Mouse (Mus musculus) liver, embryonic 14.5 days (tissue): ENCODE measurements around the gene Aqp2. TPM values are rescaled to one million over a fixed set of nuclear protein-coding genes. Genes with fewer than 3 reads are reported as not detected.

Experiments
- ATAC-seq: fragments of 200-750 bp; cut with Nextera tagmentation; 2 replicates; pipeline ENCODE4 v1.8.0; 2017; ENCODE audit warnings: moderate number of reproducible peaks, mild to moderate bottlenecking, moderate library complexity; ENCODE audit not compliant: insufficient read depth
- DNase-seq, 3 experiments: peaks; one replicate each; pipeline ENCODE4 v3.0.0-alpha.2; 2012 to 2013; ENCODE audit warnings: low read depth in 3 of 3, low spot score in 3 of 3
- H3K27ac ChIP-seq: fragments of 300-500 bp; sonication (generic); 2 replicates; pipeline ENCODE4 v1.5.1; 2014; ENCODE audit warnings: moderate library complexity, mild to moderate bottlenecking, control low read depth, inconsistent platforms
- H3K27me3 ChIP-seq: fragments of 300-500 bp; sonication (generic); 2 replicates; pipeline ENCODE4 v1.6.1; 2014; ENCODE audit warnings: mild to moderate bottlenecking, low read length, moderate library complexity; ENCODE audit not compliant: control insufficient read depth, insufficient read depth
- H3K36me3 ChIP-seq: fragments of 300-500 bp; sonication (generic); replicated peaks from 2 replicates; pipeline ENCODE4 v1.6.1; 2014; ENCODE audit warnings: low read depth; ENCODE audit not compliant: control insufficient read depth, insufficient read depth
- H3K4me1 ChIP-seq, 2 experiments: fragments of 200-500 bp in 1 of 2; fragments of 300-500 bp in 1 of 2; sonication (generic) in 1 of 2; replicated peaks; 2 replicates each; pipeline ENCODE4 v1.6.1; 2012 to 2014; ENCODE audit warnings: antibody characterized with exemption in 1 of 2, inconsistent platforms in 1 of 2, low read length in 1 of 2; ENCODE audit not compliant: control insufficient read depth in 2 of 2, insufficient read depth in 2 of 2
- H3K4me2 ChIP-seq: fragments of 300-500 bp; sonication (generic); 2 replicates; pipeline ENCODE4 v1.6.1; 2014; ENCODE audit warnings: low read depth, mild to moderate bottlenecking, control low read depth, moderate library complexity
- H3K4me3 ChIP-seq, 2 experiments: fragments of 200-500 bp in 1 of 2; fragments of 300-500 bp in 1 of 2; sonication (generic) in 1 of 2; 2 replicates each; pipeline ENCODE4 v1.5.1; 2012 to 2014; ENCODE audit warnings: low read depth in 2 of 2, low read length in 2 of 2, mild to moderate bottlenecking in 2 of 2, control low read depth in 1 of 2, inconsistent platforms in 1 of 2, moderate library complexity in 1 of 2; ENCODE audit not compliant: insufficient read depth in 1 of 2
- H3K9ac ChIP-seq: fragments of 300-500 bp; sonication (generic); replicated peaks from 2 replicates; pipeline ENCODE4 v1.6.1; 2014; ENCODE audit warnings: mild to moderate bottlenecking, control low read depth, moderate library complexity
- H3K9me3 ChIP-seq: fragments of 300-500 bp; sonication (generic); 2 replicates; pipeline ENCODE4 v1.6.1; 2016; ENCODE audit warnings: low read length, mixed read lengths; ENCODE audit not compliant: control insufficient read depth
- CTCF ChIP-seq: IDR thresholded peaks from 2 replicates; pipeline ENCODE4 v1.5.1; 2016; ENCODE audit warnings: antibody characterized with exemption, low read depth, control low read depth
- EP300 ChIP-seq: IDR thresholded peaks from 2 replicates; pipeline ENCODE4 v1.6.1; 2016; ENCODE audit warnings: antibody characterized with exemption, low read depth
- WGBS: fragments of 180-500 bp; shearing (Covaris S2); extraction: QIAGEN DNeasy Blood & Tissue Kit; methylation state at CpG from one replicate; pipeline ENCODE4 v1.1.7; 2014; ENCODE audit not compliant: insufficient replicate concordance; 5-methylcytosine and 5-hydroxymethylcytosine counted together
- polyA plus RNA-seq, 2 experiments: library from polyadenylated mRNA; depleted of rRNA in 1 of 2; stranded (reverse) in 1 of 2; unstranded in 1 of 2; fragments of >200 nt; fragmentation: Nextera tagmentation in 1 of 2; extraction: Ambion mirVana in 1 of 2; gene quantifications; 2 replicates each; pipeline versions ENCODE4 v1.2.1 to v1.2.3; 2012 to 2014

Gene Aqp2
- polyA plus RNA-seq, 2 experiments = not detected

DNA sequence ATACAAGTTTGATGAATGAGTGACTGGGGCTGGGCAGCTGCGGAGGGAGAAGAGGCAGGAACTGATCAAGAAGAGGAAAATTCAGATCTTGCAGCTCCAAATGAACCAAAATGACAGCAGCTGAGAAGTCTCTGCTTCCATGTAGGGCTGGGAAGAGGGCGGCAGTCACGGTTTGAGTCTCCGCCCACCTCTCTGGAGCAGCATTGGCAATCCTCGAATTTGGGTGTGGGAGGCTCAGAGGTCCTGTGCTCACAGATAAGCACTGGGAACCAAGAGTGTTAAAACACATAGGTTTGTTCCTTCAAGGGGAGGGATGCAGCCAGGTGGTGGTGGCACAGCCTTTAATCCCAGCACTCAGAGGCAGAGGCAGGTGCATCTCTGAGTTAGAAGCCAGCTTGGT is 27.7 kb downstream of the Aqp2 start:
- WGBS = 14% methylated on average over 5 of the region's 5 CpGs
- H3K9me3 ChIP-seq = no peaks in the 10 kb centered on the region
- H3K27me3 ChIP-seq = peaks cover 2% of the 10 kb centered on the region
- H3K27ac ChIP-seq = no peak overlapping the region
- peaks cover 4 to 14% of the 10 kb centered on the region in 2 experiments for H3K4me1 ChIP-seq
- DNase-seq (peak; percentile 29 to 45 (median 35)), ATAC-seq (peak; percentile 61; the same call in 1 of the 2 replicates)
- no peak for TF ChIP-seq EP300
- H3K9ac ChIP-seq = no peak overlapping the region
- H3K36me3 ChIP-seq = no peaks in the 10 kb centered on the region
- H3K4me2 ChIP-seq = no peak overlapping the region
- H3K4me3 ChIP-seq = no peak overlapping the region

DNA sequence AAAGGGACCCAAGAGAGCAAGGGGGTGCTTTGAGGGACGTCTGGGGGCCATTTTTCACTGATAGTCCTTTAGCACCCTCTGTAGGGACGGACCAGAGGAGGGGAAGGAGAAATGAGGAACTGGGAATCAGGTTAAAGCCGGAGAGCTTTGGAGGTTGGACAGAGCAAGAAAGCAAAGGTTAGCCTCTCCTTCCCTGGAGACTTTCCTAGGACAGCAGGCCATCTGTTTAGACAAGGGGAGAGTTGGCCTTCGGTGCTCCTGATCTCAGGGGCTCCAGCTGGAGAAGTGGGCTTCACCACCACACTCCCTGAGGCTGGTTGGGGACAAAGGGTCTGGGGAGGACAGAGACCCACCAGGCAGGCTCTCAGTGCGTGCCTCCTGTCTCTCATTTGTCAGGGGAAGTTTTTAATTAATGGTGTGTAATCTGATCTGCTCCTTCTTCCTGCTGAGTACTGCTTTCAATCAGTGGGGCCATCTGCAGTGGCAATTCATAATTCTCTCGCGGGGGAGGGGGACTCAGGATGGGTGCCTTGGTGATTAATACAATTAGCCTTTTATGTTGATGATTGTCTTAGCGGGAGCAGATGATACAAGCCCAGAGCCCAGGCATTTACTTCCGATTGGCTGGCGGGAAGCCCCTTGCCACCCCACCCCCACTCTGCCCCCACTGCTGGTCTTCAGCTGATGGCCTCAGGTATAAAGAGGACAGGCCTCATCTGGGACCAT is 28.7 kb downstream of the Aqp2 start:
- Histone ChIP-seq H3K9me3 (no peaks in the 10 kb centered on the region; the same call in 1 of the 2 replicates), H3K27ac (no peak overlapping the region), H3K4me1 (peaks cover 4 to 14% of the 10 kb centered on the region in 2 experiments), H3K36me3 (no peaks in the 10 kb centered on the region), H3K4me2 (no peak overlapping the region), H3K9ac (no peak overlapping the region), H3K27me3 (peaks cover 4% of the 10 kb centered on the region), H3K4me3 (no peak overlapping the region)
- 24% methylated on average over 10 of the region's 10 CpGs for WGBS
- no peak for DNase-seq
- TF ChIP-seq CTCF (no peak), EP300 (no peak)
- no peak for ATAC-seq

DNA sequence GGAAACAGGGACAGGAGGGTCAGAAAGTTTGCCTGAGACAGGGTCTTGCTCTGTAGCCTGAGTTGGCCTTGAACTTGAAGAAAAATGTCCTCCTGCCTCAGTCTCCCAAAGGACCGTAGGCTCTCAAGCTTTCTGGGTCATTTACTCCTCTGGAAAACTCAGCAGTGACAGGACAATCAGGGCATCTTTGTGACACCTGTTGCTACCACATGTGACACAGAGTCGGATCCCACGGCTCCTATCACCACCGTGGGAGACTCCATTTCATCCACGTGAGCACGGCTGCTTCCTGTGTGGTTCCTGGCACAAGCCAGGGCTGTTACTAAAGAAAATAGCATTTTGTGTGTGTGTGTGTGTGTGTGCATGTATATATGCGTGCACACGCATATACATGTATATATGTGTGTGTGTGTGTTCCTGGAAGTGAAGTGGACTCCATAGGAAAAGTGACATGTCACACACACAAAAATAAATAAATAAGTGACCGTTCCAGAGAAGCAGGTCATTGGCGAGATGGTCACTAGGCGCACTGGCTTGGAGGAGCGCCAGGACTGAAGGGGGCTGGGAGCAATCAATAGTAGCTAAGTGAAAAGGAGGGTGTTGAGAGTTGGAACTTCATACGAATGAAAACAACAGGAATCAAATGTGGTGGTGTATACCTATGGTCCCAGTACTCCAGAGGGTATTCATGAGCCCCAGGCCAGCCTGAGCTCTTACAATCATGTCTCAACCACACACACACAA is 29.7 kb downstream of the Aqp2 start:
- H3K27ac ChIP-seq = no peak overlapping the region
- no peak for DNase-seq
- no peak overlapping the region for H3K4me3 ChIP-seq
- H3K9ac ChIP-seq = no peak overlapping the region
- WGBS = 62% methylated on average over 13 of the region's 13 CpGs
- no peak overlapping the region for H3K4me2 ChIP-seq
- TF ChIP-seq EP300 (no peak), CTCF (no peak)
- H3K27me3 ChIP-seq = peaks cover 2% of the 10 kb centered on the region
- no peaks in the 10 kb centered on the region; the same call in 1 of the 2 replicates for H3K9me3 ChIP-seq
- ATAC-seq = no peak
- no peaks in the 10 kb centered on the region for H3K36me3 ChIP-seq
- peaks cover 4 to 14% of the 10 kb centered on the region in 2 experiments for H3K4me1 ChIP-seq

DNA sequence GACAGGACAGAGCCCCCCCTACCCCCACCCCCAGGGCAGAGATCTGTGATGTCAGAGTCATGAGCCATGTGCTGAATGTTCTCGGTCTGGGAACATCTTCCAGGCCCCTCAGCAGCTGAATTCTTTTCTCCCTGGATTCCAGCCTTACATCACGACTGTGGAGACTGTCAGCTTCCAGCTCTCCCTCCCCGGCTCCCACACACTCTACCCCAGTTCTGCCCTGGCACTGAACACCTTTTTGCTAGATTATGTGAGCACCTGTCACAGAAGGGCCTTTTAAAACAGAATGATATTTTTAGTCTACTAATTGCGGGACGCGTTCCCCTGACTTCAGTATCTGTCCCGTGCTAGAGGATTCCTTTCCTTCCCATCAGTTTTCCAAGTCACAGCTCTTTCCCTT is 32.7 kb downstream of the Aqp2 start:
- Histone ChIP-seq H3K9ac (no peak overlapping the region), H3K9me3 (no peaks in the 10 kb centered on the region; the same call in 1 of the 2 replicates), H3K36me3 (no peaks in the 10 kb centered on the region), H3K27ac (no peak overlapping the region), H3K4me1 (peaks cover 4 to 8% of the 10 kb centered on the region in 2 experiments), H3K27me3 (peaks cover 6% of the 10 kb centered on the region), H3K4me2 (no peak overlapping the region), H3K4me3 (no peak overlapping the region)
- no peak for ATAC-seq
- no peak for TF ChIP-seq EP300
- no peak for TF ChIP-seq CTCF
- DNase-seq = no peak
- WGBS = 71% methylated on average over 7 of the region's 7 CpGs

DNA sequence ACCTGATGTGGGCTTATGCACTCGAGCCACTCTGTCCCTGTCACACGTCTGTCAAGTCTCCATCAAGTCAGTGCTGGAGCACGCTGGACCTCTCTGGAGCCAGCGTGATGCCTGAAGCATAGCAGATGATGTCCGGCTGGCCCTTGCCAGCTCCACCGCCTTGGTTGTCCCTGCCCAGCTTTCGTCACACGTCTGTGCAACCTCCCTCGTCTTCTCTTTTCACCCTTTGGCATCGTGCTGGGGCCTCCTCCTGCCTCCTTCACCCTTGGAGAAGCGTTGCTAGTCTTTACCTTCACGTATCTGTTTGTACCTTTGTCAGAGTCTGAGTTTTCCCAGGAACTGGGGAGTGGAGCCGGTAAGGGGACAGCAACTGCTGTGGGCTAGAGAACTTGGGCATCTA is 35.4 kb downstream of the Aqp2 start:
- ATAC-seq (no peak), DNase-seq (no peak)
- no peaks in the 10 kb centered on the region; the same call in 1 of the 2 replicates for H3K9me3 ChIP-seq
- no peaks in the 10 kb centered on the region for H3K36me3 ChIP-seq
- H3K4me1 ChIP-seq = no peaks in the 10 kb centered on the region
- no peak overlapping the region for H3K9ac ChIP-seq
- no peak overlapping the region for H3K4me3 ChIP-seq
- 60% methylated on average over 13 of the region's 13 CpGs for WGBS
- no peak overlapping the region for H3K4me2 ChIP-seq
- peaks cover 6% of the 10 kb centered on the region for H3K27me3 ChIP-seq
- no peak overlapping the region for H3K27ac ChIP-seq
- TF ChIP-seq EP300 (no peak), CTCF (no peak)
